Mouse (Mus musculus) neural tube, embryonic 13.5 days (tissue): ENCODE results near the gene Zfp978. TPM values are rescaled to one million over a fixed set of nuclear protein-coding genes. Genes with fewer than 3 reads are reported as not detected.
"Not testable (repeated sequence)": the region's sequence is repeated elsewhere in the genome, so short reads cannot be mapped to it uniquely, and the experiment has no call there.

Experiments
- ATAC-seq: fragments of 200-750 bp; cut with Nextera tagmentation; 2 replicates; pipeline ENCODE4 v1.8.0; 2017; ENCODE audit warnings: low read depth, mild to moderate bottlenecking, moderate TSS enrichment, moderate library complexity
- H3K27ac ChIP-seq: fragments of 300-500 bp; sonication (generic); replicated peaks from 2 replicates; pipeline ENCODE4 v1.5.1; 2015; ENCODE audit warnings: moderate library complexity, mild to moderate bottlenecking, inconsistent platforms
- H3K27me3 ChIP-seq: fragments of 300-500 bp; sonication (generic); 2 replicates; pipeline ENCODE4 v1.6.1; 2015; ENCODE audit warnings: mild to moderate bottlenecking, inconsistent platforms
- H3K36me3 ChIP-seq: fragments of 300-500 bp; sonication (generic); 2 replicates; pipeline ENCODE4 v1.6.1; 2015; ENCODE audit warnings: mild to moderate bottlenecking, inconsistent platforms
- H3K4me1 ChIP-seq: fragments of 300-500 bp; sonication (generic); replicated peaks from 2 replicates; pipeline ENCODE4 v1.6.1; 2015; ENCODE audit warnings: inconsistent platforms
- H3K4me2 ChIP-seq: fragments of 300-500 bp; sonication (generic); 2 replicates; pipeline ENCODE4 v1.6.1; 2015; ENCODE audit warnings: inconsistent platforms, mild to moderate bottlenecking, moderate library complexity
- H3K4me3 ChIP-seq: fragments of 300-500 bp; sonication (generic); 2 replicates; pipeline ENCODE4 v1.5.1; 2015; ENCODE audit warnings: mild to moderate bottlenecking, inconsistent platforms
- H3K9ac ChIP-seq: fragments of 300-500 bp; sonication (generic); 2 replicates; pipeline ENCODE4 v1.6.1; 2015; ENCODE audit warnings: moderate library complexity, mild to moderate bottlenecking, inconsistent platforms
- H3K9me3 ChIP-seq: fragments of 300-500 bp; sonication (generic); 2 replicates; pipeline ENCODE4 v1.6.1; 2016; ENCODE audit warnings: inconsistent platforms
- WGBS: fragments of 180-500 bp; shearing (Covaris S2); methylation state at CpG from one replicate; pipeline ENCODE4 v1.1.7; 2015; 5-methylcytosine and 5-hydroxymethylcytosine counted together
- polyA plus RNA-seq: library from polyadenylated mRNA; unstranded; fragments of >200 nt; fragmentation: Nextera tagmentation; extraction: Ambion mirVana; gene quantifications from 2 replicates; pipeline ENCODE4 v1.2.1, GENCODE M21; 2015

The Zfp978 gene
- polyA plus RNA-seq, 1 experiment from 2014 or later = not detected

DNA sequence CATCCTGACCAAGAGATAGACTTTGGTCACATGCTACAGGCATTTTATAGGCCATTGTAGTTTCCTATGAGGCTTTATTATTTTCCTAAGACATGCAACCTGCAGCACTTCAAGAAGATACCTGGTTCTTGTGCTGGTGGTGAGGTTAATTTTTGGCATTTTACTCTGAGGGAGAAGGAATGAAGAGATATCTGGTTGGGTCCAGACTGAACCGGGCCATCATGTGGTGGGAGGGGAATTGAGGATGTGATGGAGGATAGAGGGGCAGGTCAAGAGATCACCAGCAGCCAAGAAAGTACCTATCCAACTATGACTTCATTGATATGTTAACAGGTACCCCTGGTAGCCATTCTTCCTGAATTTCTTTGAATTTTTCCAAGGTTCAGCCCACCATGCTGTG lies 769 bp downstream of the Zfp978 start:
- not testable (repeated sequence) for H3K4me3 ChIP-seq, H3K27me3 ChIP-seq, H3K4me1 ChIP-seq, ATAC-seq, H3K4me2 ChIP-seq, H3K9ac ChIP-seq, H3K27ac ChIP-seq, H3K36me3 ChIP-seq, H3K9me3 ChIP-seq
- WGBS = no CpG with 5 or more reads among the region's 1 CpGs

GRCm38 (mm10) chr4:147369564-147369963 lies 8.5 kb downstream of the Zfp978 start:
- not testable (repeated sequence) for H3K27me3 ChIP-seq, H3K4me2 ChIP-seq, H3K9ac ChIP-seq, H3K27ac ChIP-seq, H3K4me3 ChIP-seq, H3K9me3 ChIP-seq, H3K36me3 ChIP-seq, ATAC-seq, H3K4me1 ChIP-seq
- WGBS = no CpG with 5 or more reads among the region's 2 CpGs

DNA sequence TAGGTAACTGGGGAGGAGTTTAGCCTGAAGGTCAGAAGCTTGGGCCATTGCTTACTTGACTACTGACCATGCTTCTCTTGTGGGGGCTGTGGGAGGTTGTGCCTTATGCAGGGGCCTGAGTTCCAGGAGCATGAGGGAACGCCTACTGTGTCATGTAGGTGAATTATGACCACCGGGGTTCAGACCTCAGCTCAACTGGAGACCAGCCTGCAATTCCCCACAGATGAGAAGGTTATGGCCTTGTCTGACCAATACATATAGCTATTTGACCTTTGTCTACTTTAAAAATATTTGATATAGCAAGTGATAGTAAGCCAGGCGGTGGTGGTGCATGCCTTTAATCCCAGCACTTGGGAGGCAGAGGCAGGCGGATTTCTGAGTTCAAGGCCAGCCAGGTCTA lies 22.1 kb downstream of the Zfp978 start:
- not testable (repeated sequence) for H3K4me2 ChIP-seq, H3K9me3 ChIP-seq, H3K36me3 ChIP-seq, H3K27ac ChIP-seq, H3K4me1 ChIP-seq, H3K27me3 ChIP-seq, ATAC-seq, H3K4me3 ChIP-seq, H3K9ac ChIP-seq
- 94% methylated on average over 4 of the region's 4 CpGs for WGBS

- WGBS = 89% methylated on average over 3 of the region's 3 CpGs
- peaks cover 56% of the 10 kb centered on the region for H3K9me3 ChIP-seq
- not testable (repeated sequence) for H3K9ac ChIP-seq, ATAC-seq, H3K36me3 ChIP-seq, H3K4me3 ChIP-seq, H3K4me1 ChIP-seq, H3K4me2 ChIP-seq, H3K27me3 ChIP-seq, H3K27ac ChIP-seq
These were observed 36.1 kb downstream of the Zfp978 start for GRCm38 (mm10) chr4:147397201-147397600.

DNA sequence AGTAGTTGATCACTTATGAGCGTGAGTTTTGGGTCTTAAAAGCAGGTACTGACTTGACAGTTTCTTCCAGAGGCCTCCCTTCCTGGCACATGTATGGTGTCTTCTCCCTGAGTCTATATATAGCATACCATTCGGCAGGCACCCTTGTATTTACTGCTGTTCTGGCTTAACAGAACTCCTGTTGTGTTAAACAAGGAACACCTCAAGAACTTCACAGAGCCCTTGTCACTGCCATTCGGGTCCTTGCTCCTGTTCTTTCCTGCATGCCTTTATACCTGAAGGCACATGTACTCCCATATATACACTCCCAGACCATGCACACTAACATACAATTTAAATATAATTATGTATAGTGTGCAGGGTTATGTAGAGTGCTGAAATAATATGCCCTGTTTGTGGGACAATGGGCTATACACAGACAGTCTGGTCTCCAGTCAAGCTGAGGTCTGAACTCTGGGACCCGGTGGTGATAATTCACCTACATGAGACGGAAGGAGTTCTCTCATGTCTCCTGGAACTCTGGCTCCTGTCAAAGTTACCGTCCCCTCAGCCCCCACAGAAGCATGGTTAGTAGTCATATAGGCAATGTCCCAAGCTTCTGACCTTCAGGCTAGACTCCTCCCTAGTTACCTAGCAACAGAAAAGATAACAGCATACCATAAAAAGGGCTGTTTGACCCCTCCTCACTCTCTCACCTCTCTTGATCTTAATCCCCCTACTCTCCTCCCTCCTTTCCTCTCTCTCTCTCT lies 37.0 kb downstream of the Zfp978 start:
- not testable (repeated sequence) for H3K9ac ChIP-seq, H3K4me2 ChIP-seq, H3K4me1 ChIP-seq, H3K27me3 ChIP-seq, H3K27ac ChIP-seq, H3K4me3 ChIP-seq, ATAC-seq, H3K36me3 ChIP-seq
- 81% methylated on average over 6 of the region's 6 CpGs for WGBS
- H3K9me3 ChIP-seq = peaks cover 62% of the 10 kb centered on the region

DNA sequence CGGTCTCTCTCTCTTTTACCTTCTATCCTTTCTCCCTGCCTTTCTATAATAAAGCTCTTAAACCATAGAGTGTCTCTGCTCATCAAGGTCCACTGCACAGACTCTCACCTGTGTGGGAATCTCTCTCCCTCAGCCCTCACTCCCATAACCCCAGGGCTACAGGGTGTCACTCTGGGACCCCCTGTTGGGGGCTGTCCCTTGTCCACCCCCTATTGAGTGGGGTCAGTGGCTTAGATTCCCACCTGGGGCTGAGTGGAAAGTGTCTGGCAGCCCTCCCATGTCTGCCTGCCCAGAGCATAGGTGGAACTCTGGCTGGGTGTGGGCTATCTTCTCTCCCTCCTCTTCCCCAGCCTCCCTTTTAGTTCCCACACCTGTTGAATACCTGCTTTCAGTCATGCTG lies 37.6 kb downstream of the Zfp978 start:
- 85% methylated on average over 1 of the region's 1 CpGs for WGBS
- H3K9me3 ChIP-seq = peaks cover 69% of the 10 kb centered on the region

DNA sequence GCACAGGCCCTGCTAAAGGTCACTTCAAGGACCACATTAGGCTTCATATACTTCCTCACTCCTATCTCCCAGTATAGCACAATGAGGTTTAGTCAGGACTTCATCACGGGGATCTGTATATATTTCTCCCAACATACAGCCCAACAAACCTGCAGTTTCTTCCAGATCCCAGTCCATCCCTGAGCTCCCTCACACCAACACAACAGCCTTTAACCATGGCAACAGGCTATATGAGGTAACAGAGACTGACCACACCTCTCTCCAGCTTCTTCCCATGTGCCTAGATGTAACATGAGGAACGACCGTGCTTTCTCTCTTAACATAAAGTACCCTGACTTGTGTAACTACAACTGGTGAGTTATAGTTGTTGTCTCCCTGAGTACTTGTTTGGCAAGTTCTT lies 38.4 kb downstream of the Zfp978 start:
- peaks cover 75% of the 10 kb centered on the region for H3K9me3 ChIP-seq
- WGBS = 79% methylated on average over 3 of the region's 3 CpGs
- not testable (repeated sequence) for ATAC-seq, H3K4me1 ChIP-seq, H3K36me3 ChIP-seq, H3K27me3 ChIP-seq, H3K4me3 ChIP-seq, H3K4me2 ChIP-seq, H3K27ac ChIP-seq, H3K9ac ChIP-seq

More for the DNA sequence above, 37.6 kb downstream of the Zfp978 start:
- not testable (repeated sequence) for H3K27ac ChIP-seq, H3K27me3 ChIP-seq, H3K4me2 ChIP-seq, H3K4me3 ChIP-seq, H3K4me1 ChIP-seq, H3K9ac ChIP-seq, ATAC-seq, H3K36me3 ChIP-seq

DNA sequence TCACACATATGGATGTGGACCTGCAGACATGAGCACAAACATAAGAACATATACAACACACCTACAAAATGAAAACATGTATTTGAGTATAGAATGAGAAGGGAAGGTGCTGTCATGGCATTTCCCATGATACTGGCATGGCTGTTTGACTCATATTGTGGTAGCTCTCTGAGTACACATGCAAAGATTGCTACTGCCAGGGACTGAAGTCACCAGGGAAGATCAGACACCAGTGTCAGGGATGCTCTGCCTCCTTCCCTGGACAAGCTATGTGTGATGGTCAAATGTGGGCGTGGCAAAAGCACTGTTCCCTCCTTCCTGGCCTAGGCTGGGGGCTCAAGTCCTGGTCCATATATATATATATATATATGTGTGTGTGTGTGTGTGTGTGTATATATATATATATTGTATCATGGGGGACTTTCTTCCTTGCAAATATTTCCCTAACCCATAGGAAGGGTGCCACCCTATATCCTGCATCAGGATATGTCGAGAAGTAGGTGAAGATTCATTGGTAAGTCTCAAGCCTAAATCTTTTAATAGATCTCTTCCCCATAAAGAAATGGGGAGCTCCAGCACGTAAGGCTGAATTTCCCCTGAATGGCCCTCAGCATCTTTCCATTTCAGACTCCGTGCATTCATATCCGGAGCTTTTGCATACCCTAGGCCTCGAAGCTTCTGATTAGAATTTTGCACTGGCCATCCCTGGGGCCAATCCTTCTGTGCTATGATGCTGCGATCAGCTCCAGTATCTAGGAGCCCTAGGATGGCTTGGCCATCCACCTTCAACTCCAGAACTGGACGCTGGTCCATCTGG lies 39.1 kb downstream of the Zfp978 start:
- not testable (repeated sequence) for H3K27me3 ChIP-seq, H3K4me2 ChIP-seq, ATAC-seq, H3K4me3 ChIP-seq, H3K9ac ChIP-seq, H3K4me1 ChIP-seq, H3K27ac ChIP-seq, H3K36me3 ChIP-seq
- WGBS = 88% methylated on average over 8 of the region's 8 CpGs
- H3K9me3 ChIP-seq = peaks cover 71% of the 10 kb centered on the region

DNA sequence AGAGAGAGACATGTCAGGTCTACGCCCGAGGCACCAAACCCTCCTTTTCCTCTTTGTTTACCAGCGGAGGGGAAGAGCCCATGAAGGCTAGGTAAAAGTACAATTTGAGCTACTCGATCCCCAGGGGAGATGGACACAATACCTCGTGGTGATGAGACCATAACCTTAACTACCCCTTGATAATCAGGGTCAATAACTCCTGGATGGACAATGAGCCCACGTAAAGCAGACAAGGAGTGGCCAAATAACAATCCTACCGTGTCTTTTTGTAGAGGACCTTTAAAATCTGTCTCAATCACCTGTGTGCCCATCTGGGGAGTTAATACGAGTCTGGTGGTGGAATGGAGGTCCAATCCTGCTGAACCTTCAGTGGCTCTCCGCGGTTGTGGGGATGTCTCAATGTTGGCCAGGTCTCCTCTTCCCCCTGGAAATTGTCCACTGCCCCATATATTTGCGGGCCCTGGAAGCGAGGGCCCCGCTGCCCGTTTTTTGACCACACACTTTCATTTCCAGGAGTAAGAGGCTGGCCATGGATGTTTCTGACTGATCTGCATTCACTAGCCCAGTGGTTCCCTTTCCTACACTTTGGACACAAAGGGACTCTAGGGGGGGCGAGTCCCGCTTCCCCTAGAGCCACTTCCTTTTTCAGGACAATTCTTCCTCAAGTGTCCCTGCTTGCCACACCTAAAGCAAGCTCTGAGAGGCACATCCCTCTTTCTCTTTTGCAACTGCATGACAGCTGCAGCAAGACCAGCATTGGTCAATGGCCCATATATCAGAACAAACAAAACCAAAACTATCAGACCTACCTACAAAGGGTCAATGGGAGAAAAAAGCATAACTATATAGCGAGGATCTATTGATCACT lies 40.0 kb downstream of the Zfp978 start:
- WGBS = 83% methylated on average over 17 of the region's 17 CpGs
- not testable (repeated sequence) for H3K36me3 ChIP-seq

DNA sequence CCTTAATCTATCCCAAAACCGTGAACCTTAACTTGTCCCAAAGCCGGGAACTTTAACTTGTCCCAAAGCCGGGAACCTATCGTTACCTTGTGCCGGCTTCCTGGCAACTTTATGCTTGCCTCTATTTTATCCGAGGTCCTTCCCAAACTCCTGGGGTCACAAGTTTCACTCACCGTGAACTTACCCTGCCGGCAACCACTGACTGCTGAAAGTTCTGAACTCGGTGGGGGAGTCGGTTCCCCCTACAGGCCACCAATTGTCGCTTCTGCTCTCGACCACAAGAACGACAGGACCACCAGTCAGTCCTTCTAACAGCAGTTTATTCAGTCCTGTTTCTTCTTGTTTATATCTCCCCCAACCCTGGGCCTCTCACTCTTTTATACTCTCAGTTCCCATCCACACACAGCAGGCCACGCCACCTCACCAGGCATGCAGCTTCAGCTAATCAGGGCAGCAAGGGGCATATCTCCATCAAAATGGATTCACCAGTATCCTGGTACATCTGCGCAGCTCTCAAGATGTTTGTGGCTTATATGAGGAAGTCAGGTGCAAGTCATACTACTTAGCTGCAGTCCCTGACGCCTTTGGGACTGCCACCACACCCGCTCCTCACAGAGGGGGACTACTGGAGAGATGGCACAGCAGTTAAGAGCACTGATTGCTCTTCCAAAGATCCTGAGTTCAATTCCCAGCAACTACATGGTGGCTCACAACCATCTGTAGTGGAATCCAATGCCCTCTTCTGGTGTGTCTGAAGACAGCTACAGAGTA lies 40.8 kb downstream of the Zfp978 start:
- H3K9me3 ChIP-seq = peaks cover 65% of the 10 kb centered on the region
- H3K9ac ChIP-seq, H3K4me3 ChIP-seq, ATAC-seq, H3K36me3 ChIP-seq, H3K27me3 ChIP-seq, H3K4me1 ChIP-seq, H3K4me2 ChIP-seq, H3K27ac ChIP-seq: not testable (repeated sequence)
- WGBS = 82% methylated on average over 17 of the region's 17 CpGs

More for the DNA sequence above, 40.0 kb downstream of the Zfp978 start:
- not testable (repeated sequence) for H3K4me3 ChIP-seq, H3K4me1 ChIP-seq, H3K27me3 ChIP-seq, ATAC-seq, H3K9ac ChIP-seq, H3K4me2 ChIP-seq, H3K27ac ChIP-seq
- peaks cover 69% of the 10 kb centered on the region for H3K9me3 ChIP-seq

GRCm38 (mm10) chr4:147402507-147402890 lies 41.4 kb downstream of the Zfp978 start:
- not testable (repeated sequence) for H3K36me3 ChIP-seq, H3K4me2 ChIP-seq, H3K27ac ChIP-seq, H3K27me3 ChIP-seq, H3K4me3 ChIP-seq, ATAC-seq, H3K9ac ChIP-seq, H3K4me1 ChIP-seq
- WGBS = 29% methylated on average over 1 of the region's 1 CpGs
- H3K9me3 ChIP-seq = peaks cover 60% of the 10 kb centered on the region
